Mouse (Mus musculus): ENCODE results near the gene Cyb5d1.

The Cyb5d1 gene

DNA sequence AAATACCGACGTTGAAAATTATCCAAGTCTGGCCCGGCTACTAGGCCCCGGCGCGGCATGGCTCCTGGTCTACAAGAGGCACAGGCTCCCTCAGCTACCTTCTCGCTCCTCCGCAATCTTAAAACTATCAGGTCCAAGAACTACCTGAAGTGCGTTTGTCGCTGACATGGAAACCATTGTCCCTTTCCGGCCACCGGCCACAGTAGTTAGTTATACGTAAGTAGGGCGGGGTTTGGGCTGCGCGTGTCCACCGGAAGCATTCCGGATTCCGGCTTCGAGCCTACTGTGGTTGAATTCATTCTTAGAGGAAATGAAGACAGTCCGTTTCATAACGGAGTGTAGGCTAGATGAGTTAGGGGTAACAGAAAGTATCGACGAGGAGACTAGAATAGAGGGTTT is at the start of gene Cyb5d1, which contains the start of gene Naa38:
Gene Cyb5d1 (minus strand): TSS at position 397 of the 399 bp plus-strand sequence.
Gene Naa38 (plus strand): TSS at position 253 of the 399 bp plus-strand sequence.
- ATAC-seq (ENCODE audit: low TSS enrichment): peak; percentile 60

DNA sequence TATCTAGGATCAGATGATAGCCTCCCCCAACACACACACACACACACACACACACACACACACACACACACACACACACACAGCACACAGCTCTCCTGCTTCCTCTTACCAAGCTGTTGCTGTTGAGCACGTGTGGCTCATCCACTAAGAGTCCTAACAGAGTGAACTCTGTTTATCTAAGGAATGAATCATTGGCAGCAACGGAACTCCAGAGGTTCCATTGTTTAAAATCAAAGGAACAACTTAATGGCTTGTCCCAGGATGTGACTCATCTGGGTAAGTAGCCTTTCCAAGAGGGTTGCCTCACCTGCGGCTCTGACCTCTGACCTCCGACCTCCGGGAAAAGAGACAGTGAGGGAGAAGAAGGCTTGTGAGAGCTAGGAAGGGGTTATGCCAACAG is 47.9 kb upstream of the Cyb5d1 start:
- ATAC-seq (ENCODE audit: low TSS enrichment): no peak

DNA sequence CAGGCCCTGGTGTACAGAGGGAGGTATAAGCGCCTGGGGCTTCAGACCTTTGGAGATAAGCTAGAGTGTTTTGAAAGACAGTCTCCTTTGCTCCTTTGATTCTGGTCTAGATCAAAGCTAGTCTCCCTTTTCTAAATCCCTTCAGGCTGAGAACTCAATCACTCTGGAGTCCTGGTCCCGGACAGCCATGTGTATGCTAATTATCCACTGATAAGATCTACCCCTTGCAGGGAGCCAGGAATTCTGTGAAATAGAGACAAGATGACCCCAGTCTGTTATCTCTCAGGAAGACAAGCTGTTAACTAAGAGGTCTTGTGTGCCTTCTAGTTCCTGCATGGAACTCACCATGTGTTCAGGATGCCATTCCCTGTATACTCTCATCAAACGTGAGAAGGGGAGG is 41.9 kb upstream of the Cyb5d1 start:
- ATAC-seq (ENCODE audit: low TSS enrichment): no peak

DNA sequence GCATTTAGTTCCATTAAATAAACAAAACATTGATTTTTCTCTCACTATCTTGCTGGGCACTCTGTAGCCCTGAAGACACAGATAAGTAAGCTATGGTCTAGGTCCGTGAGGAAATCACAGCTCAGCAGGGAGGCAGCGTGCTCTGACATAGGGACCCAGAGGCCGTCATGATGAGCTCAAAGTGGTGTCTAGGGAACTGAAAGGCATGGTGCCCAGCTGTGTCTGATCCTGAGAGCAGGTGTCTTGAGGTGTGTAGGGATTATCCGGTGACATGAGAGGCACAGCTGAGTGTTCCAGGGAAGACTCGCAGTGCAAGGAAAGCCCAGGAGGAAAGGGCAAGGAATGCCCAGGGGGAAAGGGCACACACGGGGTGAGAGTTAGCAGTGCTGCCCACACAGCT is 37.8 kb upstream of the Cyb5d1 start:
- ATAC-seq (ENCODE audit: low TSS enrichment): no peak

DNA sequence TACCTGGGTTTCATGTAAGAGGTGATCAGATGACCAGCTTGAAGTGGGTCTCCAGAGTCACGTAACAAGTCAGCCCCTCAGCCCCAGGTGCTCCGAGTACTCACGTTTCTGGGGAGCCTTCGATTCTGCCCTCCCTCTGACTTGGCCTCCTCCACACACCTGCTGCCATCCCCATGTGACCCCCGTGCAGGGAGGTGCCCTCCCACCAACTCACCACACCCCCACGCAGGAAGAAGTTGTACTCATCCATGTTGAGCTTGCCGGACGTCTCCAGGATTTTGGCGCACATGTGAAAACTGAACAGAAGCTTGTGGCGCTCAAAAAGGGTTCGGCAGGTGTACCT is 37.2 kb upstream of the Cyb5d1 start:
- no peak for ATAC-seq (ENCODE audit: low TSS enrichment)

DNA sequence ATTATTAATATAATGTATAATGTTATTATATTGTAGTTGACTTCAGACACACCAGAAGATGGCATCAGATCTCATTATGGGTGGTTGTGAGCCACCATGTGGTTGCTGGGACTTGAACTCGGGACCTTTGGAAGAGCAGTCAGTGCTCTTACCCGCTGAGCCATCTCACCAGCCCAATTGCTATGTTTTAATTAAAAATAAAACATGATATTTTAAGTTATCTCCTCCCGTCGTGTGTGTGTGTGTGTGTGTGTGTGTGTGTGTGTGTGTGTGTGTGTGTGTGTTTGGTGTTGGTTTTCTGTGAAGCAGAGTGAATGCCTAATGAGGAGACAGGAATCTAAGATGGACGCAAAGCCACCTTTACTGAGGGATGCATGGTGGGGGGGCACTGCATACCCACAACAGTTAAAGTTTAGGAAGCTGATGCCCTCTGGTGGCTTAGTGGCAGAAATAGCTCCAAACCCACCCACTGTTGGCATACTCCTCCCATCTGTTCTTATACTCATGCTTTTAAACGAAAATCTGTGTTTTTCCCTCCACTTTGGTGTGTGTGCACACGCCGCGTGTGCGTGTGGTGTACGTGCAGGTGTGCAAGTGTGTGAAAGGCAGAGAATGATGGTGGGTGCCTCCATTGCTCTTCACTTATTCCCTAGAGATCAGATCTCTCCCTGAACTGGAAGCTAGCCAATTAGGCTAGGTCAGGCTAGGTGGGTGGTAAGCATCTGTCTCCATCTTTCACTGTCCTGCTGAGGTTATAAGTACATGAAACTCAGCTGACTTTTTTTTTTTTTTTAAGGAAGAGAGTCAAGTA is 36.6 kb upstream of the Cyb5d1 start:
- peak; percentile 57; the same call in 1 of the 2 replicates for ATAC-seq (ENCODE audit: low TSS enrichment)

DNA sequence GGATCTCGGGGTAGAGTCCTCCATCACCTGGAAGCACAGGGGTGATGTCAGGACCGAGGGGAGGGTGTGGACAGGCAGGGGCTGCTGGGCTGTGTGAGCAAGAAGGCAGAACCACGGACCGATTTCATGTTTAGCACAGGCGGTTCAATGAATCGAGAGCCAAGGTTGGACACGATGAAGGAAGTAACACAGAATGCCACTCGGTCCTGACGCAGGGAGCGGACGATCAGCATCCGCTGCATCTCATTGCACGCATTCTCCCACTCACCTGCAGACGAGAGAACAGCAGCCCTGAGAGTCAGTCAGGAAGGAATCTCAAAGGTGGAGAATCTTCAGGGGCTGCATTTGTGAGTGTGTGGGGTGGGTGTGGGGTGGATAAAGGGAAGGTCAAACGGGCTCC is 35.2 kb upstream of the Cyb5d1 start:
- no peak for ATAC-seq (ENCODE audit: low TSS enrichment)

DNA sequence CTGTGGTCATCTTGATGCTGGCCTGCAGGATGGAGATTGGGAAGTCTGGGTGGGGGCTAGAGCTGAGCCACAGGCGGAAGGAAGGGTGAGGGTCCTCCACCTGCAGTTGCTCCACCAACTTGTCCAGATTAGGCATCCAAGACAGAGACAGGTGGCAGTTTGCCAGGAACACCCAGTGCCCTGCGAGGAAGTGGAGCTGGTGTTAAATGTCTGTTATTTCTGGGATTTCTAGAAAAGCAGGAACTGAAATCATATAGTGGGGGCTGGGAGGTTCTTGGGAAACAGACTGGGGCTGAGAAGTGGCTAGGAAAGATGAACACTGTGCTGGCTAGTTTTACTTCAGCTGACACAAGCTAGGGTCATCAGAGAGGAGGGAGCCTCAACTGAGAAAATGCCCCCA is 33.9 kb upstream of the Cyb5d1 start:
- ATAC-seq (ENCODE audit: low TSS enrichment): no peak

DNA sequence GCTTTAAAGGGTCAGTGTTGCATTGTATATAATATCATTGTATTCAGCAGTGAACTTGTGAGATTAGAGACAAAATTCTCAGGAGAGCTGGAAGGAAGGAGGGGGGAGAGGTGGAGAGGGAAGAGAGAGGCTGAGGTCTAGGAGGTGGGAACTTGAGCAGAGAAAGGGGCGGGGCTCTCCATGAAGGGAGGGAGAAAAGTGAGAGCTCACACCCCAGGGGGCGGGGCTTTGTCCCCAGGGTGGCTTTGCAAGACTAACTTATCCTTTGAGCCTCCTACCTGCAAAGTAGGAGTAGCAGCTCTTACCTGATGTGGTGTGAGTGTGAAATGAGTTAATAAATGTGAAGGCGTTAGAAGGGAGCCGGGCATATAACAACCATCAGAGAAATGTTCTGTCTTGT is 33.3 kb upstream of the Cyb5d1 start:
- no peak for ATAC-seq (ENCODE audit: low TSS enrichment)

DNA sequence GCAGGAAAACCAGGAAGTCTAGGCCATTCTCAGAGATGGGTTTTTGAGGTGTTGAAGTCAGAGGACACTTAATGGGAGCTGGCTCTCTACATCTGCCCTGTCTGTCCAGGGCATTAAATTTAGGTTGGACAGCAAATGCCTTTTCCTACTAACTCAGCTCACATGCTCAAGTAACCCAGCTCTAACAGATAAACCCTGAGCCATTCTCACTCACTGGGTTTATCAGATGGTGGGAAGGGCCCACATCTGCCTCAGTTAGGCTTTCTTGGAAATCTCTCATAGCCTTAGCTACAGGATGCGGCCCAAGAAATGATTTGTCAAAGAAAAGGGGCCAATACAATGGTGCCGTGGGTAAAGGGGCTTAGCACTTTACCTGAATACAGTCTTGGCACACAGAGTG is 30.8 kb upstream of the Cyb5d1 start:
- no peak for ATAC-seq (ENCODE audit: low TSS enrichment)

DNA sequence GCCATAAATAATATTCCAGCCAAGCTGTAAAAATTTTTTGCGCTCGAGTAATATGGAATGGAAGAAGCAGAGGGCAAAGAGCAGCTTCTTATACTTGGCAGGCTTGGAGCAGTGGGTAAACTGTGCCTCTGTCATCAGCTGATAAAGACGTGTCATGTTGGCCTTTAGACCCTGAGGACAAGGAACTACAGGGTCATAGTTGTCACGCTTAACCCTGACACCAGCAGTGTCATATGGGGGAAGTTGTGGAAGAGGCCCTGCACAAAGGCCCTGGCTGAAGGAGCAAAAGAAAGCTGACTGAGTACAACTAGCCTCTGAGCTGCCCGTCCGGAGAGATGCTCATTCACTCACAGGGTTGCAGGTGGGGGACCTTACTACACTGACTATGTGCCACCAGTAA is 28.5 kb upstream of the Cyb5d1 start:
- ATAC-seq (ENCODE audit: low TSS enrichment): no peak

DNA sequence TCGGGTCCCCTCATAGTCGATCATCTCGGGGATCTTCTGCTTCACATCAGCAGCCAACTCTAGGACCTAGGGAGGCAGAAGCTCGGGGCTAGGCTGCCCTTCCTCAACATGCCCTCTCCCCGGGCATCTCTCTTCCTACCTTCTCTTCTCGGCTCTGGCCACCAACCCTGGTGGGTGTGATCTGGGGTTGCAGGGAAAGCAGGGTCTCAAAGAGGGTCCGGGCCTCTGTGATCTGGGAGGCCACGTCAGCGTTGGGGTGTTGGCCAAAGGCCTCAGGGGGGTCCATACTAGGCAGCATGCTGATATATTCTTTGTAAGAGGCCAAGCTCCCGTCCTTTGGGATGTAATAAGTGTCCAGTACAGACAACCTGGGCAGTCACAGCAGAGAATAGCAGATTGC is 27.4 kb upstream of the Cyb5d1 start:
- no peak for ATAC-seq (ENCODE audit: low TSS enrichment)

DNA sequence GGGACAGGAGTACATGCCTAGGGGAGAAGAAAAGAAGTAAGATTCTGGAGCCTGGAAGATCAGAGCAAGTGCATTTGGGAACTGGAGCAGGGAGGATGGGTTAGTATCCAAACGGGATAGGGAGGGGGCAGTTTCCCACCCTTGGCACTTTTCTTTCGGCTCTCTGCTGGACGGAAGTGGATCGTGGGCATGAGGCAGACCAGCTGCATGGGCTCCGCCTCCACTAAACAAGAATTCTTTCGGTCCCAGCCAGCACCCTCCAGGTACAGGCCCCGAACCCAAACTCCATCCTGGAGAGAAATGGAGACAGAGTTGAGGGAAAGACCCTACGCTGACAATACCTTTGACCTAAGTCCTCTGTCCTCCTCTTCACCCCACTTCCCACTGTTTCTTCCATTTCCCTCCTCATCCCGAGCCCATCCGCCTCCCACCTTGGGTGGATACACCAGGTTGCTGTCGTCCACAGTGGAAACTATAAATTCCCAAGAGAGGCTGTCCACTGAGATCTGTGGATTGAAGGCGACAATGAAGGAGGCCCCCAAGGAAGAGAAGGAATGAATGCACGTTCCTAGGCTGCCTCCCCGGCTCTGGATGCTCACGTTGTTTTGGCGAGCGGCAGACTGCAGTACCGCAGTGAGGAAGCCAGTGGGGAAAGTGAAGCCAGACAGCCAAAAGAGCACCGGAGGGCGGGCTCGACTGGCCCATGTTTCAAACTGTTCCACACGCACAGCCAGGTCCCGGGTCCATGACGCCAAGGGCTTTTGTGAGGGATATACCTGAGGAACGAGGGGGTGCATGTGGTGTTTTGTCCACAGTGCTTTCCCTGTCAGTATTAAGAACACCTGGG is 25.9 kb upstream of the Cyb5d1 start:
- no peak for ATAC-seq (ENCODE audit: low TSS enrichment)

DNA sequence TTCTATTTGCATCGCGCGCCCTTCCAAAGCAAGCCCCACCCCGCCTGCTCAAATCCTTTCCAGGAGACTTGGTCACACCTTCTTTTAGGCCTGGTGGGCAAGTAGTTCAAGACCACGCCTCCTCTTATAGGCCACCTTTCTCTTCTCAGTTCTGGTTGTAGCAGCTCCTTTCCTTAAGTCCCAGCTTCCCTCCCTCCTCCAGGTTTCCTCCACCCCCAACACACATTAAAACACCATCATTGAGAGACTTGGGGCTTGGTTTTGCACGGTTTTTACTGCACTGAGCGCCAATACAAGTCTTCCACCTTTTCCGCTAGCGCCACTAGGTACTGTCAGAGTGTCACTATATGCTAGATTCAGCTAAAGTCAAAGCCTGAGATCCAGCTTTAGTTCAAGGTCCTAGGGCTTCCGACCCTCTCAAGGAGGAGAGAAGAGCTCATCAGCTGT is 25.1 kb upstream of the Cyb5d1 start:
- no peak for ATAC-seq (ENCODE audit: low TSS enrichment)

DNA sequence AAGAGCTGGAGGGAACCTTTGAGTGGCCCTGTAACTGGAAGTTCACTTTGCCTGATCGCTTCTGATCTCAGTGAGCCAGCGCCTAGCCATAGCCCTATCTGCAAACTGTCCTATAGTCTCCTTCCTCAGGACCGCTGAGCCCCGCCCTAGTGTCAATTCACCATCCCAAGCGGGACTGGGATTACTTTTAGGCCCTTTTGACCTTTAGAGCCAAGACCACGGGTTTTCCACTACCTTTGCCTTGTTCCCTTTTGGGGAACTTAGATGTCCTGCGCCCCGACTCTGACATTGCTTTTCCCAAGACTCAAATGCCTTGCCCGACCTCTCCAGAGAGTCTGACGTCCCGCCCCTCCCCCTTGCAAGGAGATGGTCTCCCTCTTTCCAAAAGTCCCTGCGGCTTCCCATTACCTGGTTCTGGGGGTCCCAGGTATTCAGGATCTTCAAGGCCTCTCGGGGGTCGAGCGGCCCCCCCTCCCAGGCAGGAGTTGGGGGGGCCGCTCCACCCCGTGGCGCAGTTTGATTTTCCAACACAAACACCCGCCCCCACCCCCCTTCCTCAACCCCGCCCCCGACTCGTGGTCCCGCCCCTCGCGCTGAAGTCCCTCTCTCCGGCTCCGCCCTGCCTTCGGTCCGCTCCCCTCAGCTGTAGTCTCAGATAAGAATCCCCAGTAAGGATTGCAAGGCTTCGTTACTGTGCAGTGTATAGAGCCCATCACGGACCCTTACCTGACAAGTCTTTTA is 24.6 kb upstream of the Cyb5d1 start:
- ATAC-seq (ENCODE audit: low TSS enrichment): no peak

DNA sequence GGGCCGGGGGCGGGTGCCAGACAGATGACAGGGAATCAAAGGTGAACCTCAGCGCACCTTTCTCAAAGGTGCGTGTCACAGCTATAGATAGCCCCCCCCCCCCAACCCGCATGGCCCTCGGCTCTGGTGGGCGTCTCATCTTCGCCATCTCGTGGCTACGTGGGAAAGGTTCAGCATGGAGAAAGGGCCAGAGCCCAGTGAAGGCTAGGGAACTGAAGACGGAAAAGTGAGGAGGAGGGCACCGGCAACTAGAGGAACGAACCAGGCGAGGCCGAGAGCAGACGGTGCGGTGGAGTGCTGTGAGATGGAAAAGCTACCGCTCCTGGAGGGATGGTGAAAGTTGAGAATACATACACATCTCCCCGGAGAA is 24.0 kb upstream of the Cyb5d1 start:
- 0 out of 2 replicates have a peak, but pooled peaks have one; percentile 12 for ATAC-seq (ENCODE audit: low TSS enrichment)

DNA sequence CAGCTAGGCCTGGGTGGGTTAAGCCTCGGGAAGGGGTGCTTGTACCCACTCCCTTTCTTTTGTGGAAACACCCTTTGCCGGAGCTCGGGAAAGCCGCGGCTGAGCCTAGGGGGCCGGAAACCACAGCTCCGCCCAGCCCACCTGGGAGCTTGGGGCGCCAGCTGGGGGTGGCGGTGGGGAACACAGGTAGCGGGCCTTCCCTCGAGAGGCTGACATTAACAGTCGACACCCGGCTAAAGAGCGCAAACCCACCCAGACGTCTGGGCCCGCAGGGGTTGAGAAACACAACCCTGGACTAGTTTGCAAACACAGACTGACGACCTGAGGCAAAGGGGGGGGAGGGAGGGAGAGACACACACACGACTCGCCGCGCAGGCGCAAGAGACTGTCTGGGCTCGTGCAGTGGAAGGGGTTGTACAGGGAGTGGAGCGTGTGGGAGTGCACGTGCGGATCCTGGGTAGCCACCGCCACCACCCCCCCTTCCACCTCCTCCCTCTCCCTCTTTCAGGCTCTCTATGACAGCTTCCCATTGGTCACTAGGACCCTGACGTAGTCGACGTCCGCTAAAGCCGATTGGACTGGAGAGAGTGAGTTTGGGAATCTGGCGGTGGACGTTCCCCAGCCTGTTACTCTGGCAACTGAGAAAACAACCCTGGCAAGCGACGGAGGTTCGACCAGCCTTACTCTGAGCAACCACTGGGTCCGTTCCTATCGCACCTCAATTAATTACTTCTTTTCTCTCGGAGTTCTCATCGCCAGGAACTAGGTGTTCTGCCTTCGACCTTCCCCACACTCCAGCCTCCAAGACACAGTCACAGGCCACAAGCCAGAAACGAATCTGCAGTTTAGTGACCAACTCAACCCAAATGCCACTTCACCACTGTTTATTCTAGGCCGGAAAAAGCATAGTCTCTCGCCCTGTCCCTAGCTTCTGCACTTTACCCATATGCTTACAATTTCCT is 23.3 kb upstream of the Cyb5d1 start:
- ATAC-seq (ENCODE audit: low TSS enrichment): peak; percentile 79

DNA sequence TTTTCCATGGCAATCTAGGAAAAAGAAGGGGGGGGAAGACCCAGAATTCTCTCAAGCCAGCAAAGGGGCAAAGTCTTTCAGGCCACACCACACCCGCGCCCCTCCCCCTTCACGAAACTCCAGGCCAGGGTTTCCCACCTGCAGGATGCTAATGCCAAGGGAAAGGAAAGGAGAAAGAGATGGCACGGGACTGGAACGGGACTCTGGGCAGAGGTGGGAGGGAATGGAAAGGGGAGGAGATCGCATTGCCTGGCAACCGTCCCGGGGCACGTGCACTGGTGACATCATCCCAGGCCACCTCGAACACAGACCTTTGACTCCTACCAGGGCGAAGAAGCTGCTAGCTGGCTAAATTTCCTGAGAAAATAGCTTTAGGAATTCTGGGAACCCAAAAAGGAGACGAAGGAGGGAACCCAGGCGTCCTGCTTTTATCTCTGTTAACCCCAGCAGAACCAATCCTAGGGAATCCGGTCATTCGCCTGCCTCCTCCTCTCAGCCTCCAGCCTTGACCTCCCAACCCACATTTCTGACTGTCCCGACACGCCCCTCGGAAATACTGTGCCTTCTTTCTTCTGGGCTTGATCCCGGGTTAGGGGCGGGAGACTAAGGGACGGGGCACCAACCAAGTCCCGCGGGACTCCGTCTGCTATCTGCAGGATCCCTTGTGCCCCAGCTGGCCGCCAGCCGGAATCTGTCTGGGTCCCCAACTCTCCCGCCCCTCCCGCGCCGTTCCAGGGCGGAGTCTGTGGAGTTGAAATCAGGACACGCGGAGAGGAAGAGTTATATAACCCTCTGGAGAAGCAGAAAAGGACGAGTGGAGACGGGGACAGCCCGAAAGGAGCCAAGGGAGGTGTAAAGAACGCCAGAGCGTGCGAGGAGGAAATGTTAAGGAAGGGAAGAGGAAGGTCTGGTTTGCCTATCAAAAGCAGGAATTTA is 22.3 kb upstream of the Cyb5d1 start:
- peak; percentile 45 for ATAC-seq (ENCODE audit: low TSS enrichment)

DNA sequence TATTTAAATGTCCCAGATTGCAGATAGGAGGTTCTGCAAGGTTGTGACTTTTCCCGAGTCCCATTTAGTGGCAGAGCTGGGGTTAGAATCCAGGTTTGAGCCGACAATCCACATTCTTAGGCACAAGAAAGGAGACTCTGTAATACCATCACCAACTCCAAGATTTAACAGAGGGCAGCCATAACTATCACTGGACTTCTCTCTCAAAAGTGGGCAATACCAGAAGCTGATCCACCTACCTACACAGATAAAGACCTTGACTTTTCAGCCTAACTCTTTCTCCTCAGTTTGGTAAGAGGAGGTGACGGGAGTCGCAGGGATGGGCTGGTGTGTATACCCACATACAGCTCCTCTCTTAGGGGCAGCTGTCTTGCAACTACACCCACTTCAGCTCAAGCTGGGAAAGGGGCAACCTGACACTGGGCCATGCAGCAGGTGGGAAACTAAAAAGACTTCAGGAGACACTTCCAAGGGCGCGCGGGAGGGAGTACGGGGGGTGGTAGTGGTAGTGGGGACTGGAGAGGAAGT is 21.6 kb upstream of the Cyb5d1 start:
- ATAC-seq (ENCODE audit: low TSS enrichment): no peak

DNA sequence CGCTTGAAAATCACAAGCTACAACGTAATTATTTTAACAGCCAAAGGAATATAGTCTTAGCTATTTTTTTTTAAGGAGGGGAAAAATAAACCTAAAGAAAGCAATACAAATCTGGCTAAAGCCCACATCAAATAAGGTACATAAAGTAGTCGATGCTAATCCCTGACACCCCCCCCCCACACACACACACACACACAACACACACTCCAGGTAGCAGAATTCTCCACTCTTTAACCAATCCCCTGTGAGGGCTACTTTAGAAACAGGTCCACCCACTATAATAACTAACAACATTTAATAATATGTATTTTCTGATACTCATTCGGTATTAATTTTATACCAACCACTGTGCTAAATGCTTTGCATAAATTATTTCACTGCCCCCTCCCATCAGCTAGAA is 21.1 kb upstream of the Cyb5d1 start:
- no peak for ATAC-seq (ENCODE audit: low TSS enrichment)

All from frontal cortex, adult (tissue).